Mouse (Mus musculus): ENCODE measurements around the gene Naa60. TPM values are rescaled to one million over a fixed set of nuclear protein-coding genes. Genes with fewer than 3 reads are reported as not detected.
A peak's percentile ranks its signal among the peaks of the same experiment; 100 is the strongest.

Gene Naa60
- polyA plus RNA-seq, 1 experiment from 2014 or later = 59.0 TPM

- 5% methylated on average over 20 of the region's 20 CpGs for WGBS
- H3K9ac ChIP-seq = peak overlapping the region; percentile 75
- no peak for TF ChIP-seq CTCF (IDR thresholded peaks at IDR 0.05; ENCODE audit: low read depth)
- no peaks in the 10 kb centered on the region for H3K9me3 ChIP-seq (ENCODE audit: low read depth, low read length)
- H3K4me1 ChIP-seq (ENCODE audit: insufficient read depth) = no peaks in the 10 kb centered on the region
- no peak for DNase-seq
- peak overlapping the region; percentile 72 for H3K27ac ChIP-seq (ENCODE audit: low read depth)
- peak overlapping the region; percentile 62 for H3K4me3 ChIP-seq (ENCODE audit: low read depth, low read length)
- peaks cover 36% of the 10 kb centered on the region for H3K36me3 ChIP-seq (ENCODE audit: insufficient read depth)
- H3K4me2 ChIP-seq = peak overlapping the region; percentile 83
- no peak for ATAC-seq (ENCODE audit: insufficient read depth)
- H3K27me3 ChIP-seq (ENCODE audit: insufficient read depth, low read length) = no peaks in the 10 kb centered on the region
These were observed 36.9 kb downstream of the Naa60 start for GRCm38 (mm10) chr16:3909118-3909517.

- Histone ChIP-seq H3K27me3 (ENCODE audit: insufficient read depth, low read length) (no peaks in the 10 kb centered on the region), H3K4me1 (ENCODE audit: insufficient read depth) (no peaks in the 10 kb centered on the region), H3K36me3 (ENCODE audit: insufficient read depth) (peaks cover 44% of the 10 kb centered on the region), H3K4me3 (ENCODE audit: low read depth, low read length) (no peak overlapping the region), H3K9ac (no peak overlapping the region), H3K4me2 (no peak overlapping the region), H3K9me3 (ENCODE audit: low read depth, low read length) (no peaks in the 10 kb centered on the region), H3K27ac (ENCODE audit: low read depth) (no peak overlapping the region)
- TF ChIP-seq CTCF (IDR thresholded peaks at IDR 0.05; ENCODE audit: low read depth) = no peak
- DNase-seq (no peak), ATAC-seq (ENCODE audit: insufficient read depth) (no peak)
- WGBS = 85% methylated on average over 2 of the region's 2 CpGs
These were observed 48.6 kb downstream of the Naa60 start for GRCm38 (mm10) chr16:3920756-3921155.

GRCm38 (mm10) chr16:3923515-3923914 is 51.3 kb downstream of the Naa60 start:
- no peak for DNase-seq
- Histone ChIP-seq H3K4me1 (ENCODE audit: insufficient read depth) (no peaks in the 10 kb centered on the region), H3K27ac (ENCODE audit: low read depth) (0 out of 2 replicates have a peak overlapping the region, but pooled peaks have one; percentile 22), H3K27me3 (ENCODE audit: insufficient read depth, low read length) (no peaks in the 10 kb centered on the region), H3K4me3 (ENCODE audit: low read depth, low read length) (no peak overlapping the region), H3K9ac (no peak overlapping the region), H3K4me2 (no peak overlapping the region), H3K9me3 (ENCODE audit: low read depth, low read length) (no peaks in the 10 kb centered on the region), H3K36me3 (ENCODE audit: insufficient read depth) (peaks cover 48% of the 10 kb centered on the region)
- no peak for TF ChIP-seq CTCF (IDR thresholded peaks at IDR 0.05; ENCODE audit: low read depth)
- 74% methylated on average over 3 of the region's 3 CpGs for WGBS
- no peak for ATAC-seq (ENCODE audit: insufficient read depth)

- no peak for TF ChIP-seq CTCF (IDR thresholded peaks at IDR 0.05; ENCODE audit: low read depth)
- peak; percentile 66; the same call in 1 of the 2 replicates for ATAC-seq (ENCODE audit: insufficient read depth)
- Histone ChIP-seq H3K4me3 (ENCODE audit: low read depth, low read length) (no peak overlapping the region), H3K9me3 (ENCODE audit: low read depth, low read length) (no peaks in the 10 kb centered on the region), H3K36me3 (ENCODE audit: insufficient read depth) (peaks cover 47% of the 10 kb centered on the region), H3K27ac (ENCODE audit: low read depth) (peak overlapping the region; percentile 28; the same call in 1 of the 2 replicates), H3K4me1 (ENCODE audit: insufficient read depth) (no peaks in the 10 kb centered on the region), H3K9ac (no peak overlapping the region), H3K4me2 (no peak overlapping the region), H3K27me3 (ENCODE audit: insufficient read depth, low read length) (no peaks in the 10 kb centered on the region)
- DNase-seq = peak; percentile 47
- 50% methylated on average over 4 of the region's 4 CpGs for WGBS
These were observed 51.8 kb downstream of the Naa60 start for GRCm38 (mm10) chr16:3923966-3924365.

GRCm38 (mm10) chr16:3928582-3928981 is 56.4 kb downstream of the Naa60 start:
- Histone ChIP-seq H3K4me2 (no peak overlapping the region), H3K4me1 (ENCODE audit: insufficient read depth) (no peaks in the 10 kb centered on the region), H3K36me3 (ENCODE audit: insufficient read depth) (peaks cover 37% of the 10 kb centered on the region), H3K27ac (ENCODE audit: low read depth) (no peak overlapping the region), H3K27me3 (ENCODE audit: insufficient read depth, low read length) (no peaks in the 10 kb centered on the region), H3K9me3 (ENCODE audit: low read depth, low read length) (no peaks in the 10 kb centered on the region), H3K9ac (no peak overlapping the region), H3K4me3 (ENCODE audit: low read depth, low read length) (no peak overlapping the region)
- DNase-seq (peak; percentile 3), ATAC-seq (ENCODE audit: insufficient read depth) (no peak)
- TF ChIP-seq CTCF (IDR thresholded peaks at IDR 0.05; ENCODE audit: low read depth) = no peak
- 35% methylated on average over 1 of the region's 1 CpGs for WGBS

GRCm38 (mm10) chr16:3929151-3929550 is 57.0 kb downstream of the Naa60 start:
- 81% methylated on average over 7 of the region's 7 CpGs for WGBS

GRCm38 (mm10) chr16:3933536-3933935 is 61.4 kb downstream of the Naa60 start:
- Histone ChIP-seq H3K9me3 (ENCODE audit: low read depth, low read length) (no peaks in the 10 kb centered on the region), H3K27me3 (ENCODE audit: insufficient read depth, low read length) (no peaks in the 10 kb centered on the region), H3K9ac (no peak overlapping the region), H3K4me3 (ENCODE audit: low read depth, low read length) (no peak overlapping the region), H3K4me2 (no peak overlapping the region), H3K4me1 (ENCODE audit: insufficient read depth) (no peaks in the 10 kb centered on the region), H3K27ac (ENCODE audit: low read depth) (no peak overlapping the region), H3K36me3 (ENCODE audit: insufficient read depth) (peaks cover 54% of the 10 kb centered on the region; the same call in 1 of the 2 replicates)
- no peak for TF ChIP-seq CTCF (IDR thresholded peaks at IDR 0.05; ENCODE audit: low read depth)
- no peak for ATAC-seq (ENCODE audit: insufficient read depth)
- DNase-seq = no peak
- WGBS = 87% methylated on average over 6 of the region's 6 CpGs

More at GRCm38 (mm10) chr16:3929151-3929550, 57.0 kb downstream of the Naa60 start:
- Histone ChIP-seq H3K27me3 (ENCODE audit: insufficient read depth, low read length) (no peaks in the 10 kb centered on the region), H3K4me1 (ENCODE audit: insufficient read depth) (no peaks in the 10 kb centered on the region), H3K36me3 (ENCODE audit: insufficient read depth) (peaks cover 40% of the 10 kb centered on the region), H3K9ac (no peak overlapping the region), H3K27ac (ENCODE audit: low read depth) (no peak overlapping the region), H3K9me3 (ENCODE audit: low read depth, low read length) (no peaks in the 10 kb centered on the region), H3K4me2 (no peak overlapping the region), H3K4me3 (ENCODE audit: low read depth, low read length) (no peak overlapping the region)
- DNase-seq (peak; percentile 16), ATAC-seq (ENCODE audit: insufficient read depth) (no peak)
- TF ChIP-seq CTCF (IDR thresholded peaks at IDR 0.05; ENCODE audit: low read depth) = no peak

All from lung, embryonic 14.5 days (tissue).